Mouse (Mus musculus): ENCODE data around the gene Uggt2.

GRCm38 (mm10) chr14:119108776-119109301 is 9.6 kb upstream of the Uggt2 start:
- TF ChIP-seq CTCF (IDR thresholded peaks at IDR 0.05; ENCODE audit: borderline replicate concordance, insufficient read depth, low read depth, low read length) (no peak), POLR2A (IDR thresholded peaks at IDR 0.05; ENCODE audit: borderline replicate concordance, insufficient read depth, low read length) (no peak)

Data from cerebellum, adult 2 months (tissue).